Mouse (Mus musculus) limb, embryonic 11.5 days (tissue): ENCODE results near the gene 4932438H23Rik. TPM values are rescaled to one million over a fixed set of nuclear protein-coding genes. Genes with fewer than 3 reads are reported as not detected.

Experiments used
- ATAC-seq: fragments of 200-750 bp; cut with Nextera tagmentation; 2 replicates; pipeline ENCODE4 v1.8.0; 2017; ENCODE audit warnings: low read depth; ENCODE audit not compliant: insufficient number of reproducible peaks, low FRiP score, low TSS enrichment
- DNase-seq: peaks from one replicate; pipeline ENCODE4 v3.0.0-alpha.2; 2015; ENCODE audit warnings: low spot score
- H3K27ac ChIP-seq: fragments of 300-500 bp; sonication (generic); replicated peaks from 2 replicates; pipeline ENCODE4 v1.5.1; 2014; ENCODE audit warnings: low read depth, mild to moderate bottlenecking, low read length
- H3K27me3 ChIP-seq: fragments of 300-500 bp; sonication (generic); 2 replicates; pipeline ENCODE4 v1.6.1; 2014; ENCODE audit warnings: mild to moderate bottlenecking, low read length, mixed read lengths; ENCODE audit not compliant: control insufficient read depth, insufficient read depth
- H3K36me3 ChIP-seq: fragments of 300-500 bp; sonication (generic); 2 replicates; pipeline ENCODE4 v1.6.1; 2014; ENCODE audit warnings: mild to moderate bottlenecking, low read length, moderate library complexity, mixed read lengths; ENCODE audit not compliant: control insufficient read depth, insufficient read depth
- H3K4me1 ChIP-seq: fragments of 300-500 bp; sonication (generic); 2 replicates; pipeline ENCODE4 v1.6.1; 2014; ENCODE audit warnings: low read length, mixed read lengths; ENCODE audit not compliant: control insufficient read depth, insufficient read depth
- H3K4me2 ChIP-seq: fragments of 300-500 bp; sonication (generic); 2 replicates; pipeline ENCODE4 v1.6.1; 2014; ENCODE audit warnings: low read depth, mild to moderate bottlenecking, moderate library complexity; ENCODE audit not compliant: severe bottlenecking
- H3K4me3 ChIP-seq: fragments of 300-500 bp; sonication (generic); 2 replicates; pipeline ENCODE4 v1.5.1; 2014; ENCODE audit warnings: low read depth, low read length
- H3K9ac ChIP-seq: fragments of 300-500 bp; sonication (generic); 2 replicates; pipeline ENCODE4 v1.6.1; 2014; ENCODE audit warnings: mild to moderate bottlenecking, low read length
- H3K9me3 ChIP-seq: fragments of 300-500 bp; sonication (generic); 2 replicates; pipeline ENCODE4 v1.6.1; 2016; ENCODE audit warnings: low read length; ENCODE audit not compliant: control insufficient read depth
- WGBS: fragments of 180-500 bp; shearing (Covaris S2); extraction: QIAGEN DNeasy Blood & Tissue Kit; methylation state at CpG from one replicate; pipeline ENCODE4 v1.1.7; 2014; 5-methylcytosine and 5-hydroxymethylcytosine counted together
- polyA plus RNA-seq: library from polyadenylated mRNA; unstranded; fragments of >200 nt; fragmentation: Nextera tagmentation; extraction: Ambion mirVana; gene quantifications from 2 replicates; pipeline ENCODE4 v1.2.1, GENCODE M21; 2014

4932438H23Rik gene
- polyA plus RNA-seq, 1 experiment from 2014 or later = not detected

DNA sequence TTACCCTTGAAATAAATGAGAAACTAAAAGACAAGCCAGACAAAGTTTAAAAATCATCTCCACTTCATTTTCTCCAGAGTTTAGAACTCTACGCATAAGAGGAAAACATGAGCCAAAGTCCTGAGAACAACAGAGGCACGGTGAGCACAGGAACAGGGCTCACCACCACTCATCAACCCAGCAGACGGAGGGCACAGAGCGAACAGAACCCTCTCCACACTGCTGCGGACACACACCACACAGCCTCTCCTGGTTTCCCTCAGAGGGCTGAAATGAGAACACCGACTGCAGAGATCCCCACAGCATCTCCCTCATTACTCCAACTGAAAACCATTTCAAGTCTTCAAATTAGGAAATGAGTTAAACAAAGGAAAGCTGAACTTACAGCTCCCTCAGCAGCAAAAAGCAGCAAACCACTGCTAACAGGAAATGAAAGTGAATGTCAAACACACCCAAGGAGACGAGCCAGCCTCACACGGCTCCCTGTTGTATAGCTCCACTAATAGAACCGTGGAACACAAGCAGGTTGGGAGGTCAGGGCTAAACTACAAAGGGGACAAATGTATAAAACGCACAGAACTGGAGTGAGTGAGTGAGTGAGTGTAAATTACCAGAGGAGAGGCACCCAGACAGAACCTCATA, 74.0 kb downstream of the 4932438H23Rik start:
- Histone ChIP-seq H3K27ac (no peak overlapping the region), H3K36me3 (peaks cover 43% of the 10 kb centered on the region), H3K9me3 (no peaks in the 10 kb centered on the region), H3K9ac (no peak overlapping the region), H3K4me2 (no peak overlapping the region), H3K4me3 (no peak overlapping the region), H3K27me3 (no peaks in the 10 kb centered on the region), H3K4me1 (no peaks in the 10 kb centered on the region)
- no peak for ATAC-seq
- WGBS = 94% methylated on average over 10 of the region's 10 CpGs
- DNase-seq = no peak

DNA sequence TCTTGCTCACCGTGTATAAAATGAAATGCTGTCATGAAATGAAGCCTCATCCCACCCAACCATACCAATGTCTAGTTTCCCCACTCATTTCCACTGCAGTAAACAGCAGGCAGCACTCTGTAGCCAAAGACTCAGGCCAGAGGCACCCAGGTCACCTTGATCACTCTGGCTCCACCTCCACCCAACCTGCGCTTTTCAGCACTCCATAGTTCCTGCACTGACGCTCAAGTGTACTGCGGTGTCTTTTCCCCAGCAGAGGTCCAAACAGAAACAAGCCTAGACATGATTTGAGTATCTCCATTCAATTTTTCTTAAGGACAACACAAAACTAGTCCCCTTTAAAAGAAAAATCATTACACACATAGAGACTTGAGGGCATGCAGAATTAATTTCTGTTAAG, 75.4 kb downstream of the 4932438H23Rik start:
- Histone ChIP-seq H3K27me3 (no peaks in the 10 kb centered on the region), H3K9ac (no peak overlapping the region), H3K27ac (no peak overlapping the region), H3K4me1 (no peaks in the 10 kb centered on the region), H3K4me2 (no peak overlapping the region), H3K9me3 (no peaks in the 10 kb centered on the region), H3K4me3 (no peak overlapping the region), H3K36me3 (peaks cover 37% of the 10 kb centered on the region)
- no peak for DNase-seq
- WGBS = 94% methylated on average over 4 of the region's 4 CpGs
- ATAC-seq = no peak

DNA sequence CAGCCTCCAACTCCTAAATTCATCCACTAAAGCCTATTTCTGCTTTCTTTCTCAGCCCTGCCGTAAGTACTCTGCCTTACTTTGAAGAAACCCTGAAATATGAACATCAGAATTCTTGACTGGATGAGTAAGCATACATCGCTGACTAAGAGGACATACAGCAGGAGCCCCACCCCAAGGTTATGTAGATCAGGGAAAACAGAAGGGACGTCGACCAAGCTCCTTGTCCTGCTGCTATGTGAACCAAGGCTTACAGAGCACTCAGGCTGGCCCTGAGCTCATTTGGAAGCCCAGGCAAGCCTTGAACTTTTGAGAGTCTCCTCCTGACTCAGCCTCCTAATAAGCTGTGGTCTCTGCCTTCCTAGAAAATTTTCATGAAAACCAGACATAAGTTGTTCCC, 79.2 kb downstream of the 4932438H23Rik start:
- H3K4me2 ChIP-seq = no peak overlapping the region
- no peak overlapping the region for H3K27ac ChIP-seq
- H3K4me1 ChIP-seq = no peaks in the 10 kb centered on the region
- H3K9me3 ChIP-seq = no peaks in the 10 kb centered on the region
- no peak overlapping the region for H3K9ac ChIP-seq
- no peak overlapping the region for H3K4me3 ChIP-seq
- H3K27me3 ChIP-seq = no peaks in the 10 kb centered on the region
- H3K36me3 ChIP-seq = peaks cover 24% of the 10 kb centered on the region
- no peak for ATAC-seq
- DNase-seq = no peak
- 90% methylated on average over 4 of the region's 4 CpGs for WGBS

DNA sequence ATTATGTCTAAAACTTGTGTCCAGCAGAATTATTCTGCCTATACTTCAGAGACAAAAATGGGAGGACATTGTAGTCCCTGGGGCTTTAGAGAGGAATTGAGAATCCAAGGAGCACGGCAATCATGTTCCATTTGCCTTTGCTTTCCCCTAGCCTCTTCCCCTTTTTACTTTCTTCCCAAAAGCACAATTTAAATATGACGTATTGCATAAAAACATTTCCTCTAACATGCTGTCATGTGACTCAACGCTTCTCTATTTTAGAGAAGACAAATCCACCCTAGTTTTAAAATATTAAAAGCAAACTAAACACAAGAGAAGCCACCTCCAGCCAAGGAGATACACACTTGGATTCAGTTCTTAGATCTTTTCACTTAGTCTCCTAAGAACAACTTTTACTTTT, 83.1 kb downstream of the 4932438H23Rik start:
- Histone ChIP-seq H3K36me3 (peaks cover 11% of the 10 kb centered on the region; the same call in 1 of the 2 replicates), H3K27ac (no peak overlapping the region), H3K27me3 (no peaks in the 10 kb centered on the region), H3K4me2 (peak overlapping the region; percentile 90), H3K9ac (no peak overlapping the region; the same call in 1 of the 2 replicates), H3K9me3 (no peaks in the 10 kb centered on the region), H3K4me1 (0 out of 2 replicates have a peak, but pooled peaks cover 5% of the 10 kb centered on the region), H3K4me3 (peak overlapping the region; percentile 91)
- 47% methylated on average over 3 of the region's 3 CpGs for WGBS
- no peak for DNase-seq
- ATAC-seq = no peak

DNA sequence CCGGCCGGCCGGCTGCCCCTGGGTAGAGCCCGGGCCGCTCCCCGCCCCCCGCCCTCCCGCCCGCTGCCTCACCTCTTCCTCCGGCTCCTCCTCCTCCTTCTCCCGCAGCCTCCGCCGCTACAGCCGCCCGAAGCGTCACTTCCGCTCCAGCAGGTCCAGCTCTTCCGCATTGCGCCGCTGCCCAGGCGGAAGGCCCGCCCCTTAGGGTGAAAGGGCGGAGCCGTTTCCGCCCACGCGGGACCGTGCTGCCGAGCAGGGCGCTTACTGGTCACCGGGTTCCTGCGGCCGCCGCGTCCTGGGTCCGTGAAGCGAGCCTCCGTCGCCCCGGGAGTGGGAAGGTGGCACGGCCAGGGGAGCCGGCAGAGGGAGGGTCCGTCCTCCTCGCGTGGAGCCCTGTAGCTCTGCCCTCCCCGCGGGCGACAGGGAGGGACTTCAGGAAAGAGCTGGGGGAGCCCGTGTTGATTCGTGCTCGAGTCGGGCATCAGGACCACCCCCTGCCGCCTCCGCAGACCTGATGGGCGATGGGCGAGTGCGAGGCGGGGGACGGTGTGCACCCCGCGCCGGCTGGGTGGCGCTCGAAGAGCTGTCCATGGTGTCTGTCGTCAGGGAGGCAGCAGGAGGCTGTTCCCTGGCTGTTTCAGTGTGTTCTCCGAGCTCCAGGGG, 83.8 kb downstream of the 4932438H23Rik start, which contains the start of gene Synj1:
Gene Synj1 (minus strand): TSS at position 288 of the 663 bp plus-strand sequence.
- Histone ChIP-seq H3K4me1 (0 out of 2 replicates have a peak, but pooled peaks cover 5% of the 10 kb centered on the region), H3K27me3 (no peaks in the 10 kb centered on the region), H3K9ac (peak within 1 kb of the TSS; percentile 68), H3K36me3 (peaks cover 11% of the 10 kb centered on the region; the same call in 1 of the 2 replicates), H3K27ac (0 out of 2 replicates have a peak within 1 kb of the TSS, but pooled peaks have one; percentile 47), H3K4me2 (peak within 1 kb of the TSS; percentile 90), H3K9me3 (no peaks in the 10 kb centered on the region), H3K4me3 (peak within 1 kb of the TSS; percentile 91)
- DNase-seq = peak; percentile 91
- under 1% methylated on average over 66 of the region's 66 CpGs for WGBS
- peak; percentile 95 for ATAC-seq

DNA sequence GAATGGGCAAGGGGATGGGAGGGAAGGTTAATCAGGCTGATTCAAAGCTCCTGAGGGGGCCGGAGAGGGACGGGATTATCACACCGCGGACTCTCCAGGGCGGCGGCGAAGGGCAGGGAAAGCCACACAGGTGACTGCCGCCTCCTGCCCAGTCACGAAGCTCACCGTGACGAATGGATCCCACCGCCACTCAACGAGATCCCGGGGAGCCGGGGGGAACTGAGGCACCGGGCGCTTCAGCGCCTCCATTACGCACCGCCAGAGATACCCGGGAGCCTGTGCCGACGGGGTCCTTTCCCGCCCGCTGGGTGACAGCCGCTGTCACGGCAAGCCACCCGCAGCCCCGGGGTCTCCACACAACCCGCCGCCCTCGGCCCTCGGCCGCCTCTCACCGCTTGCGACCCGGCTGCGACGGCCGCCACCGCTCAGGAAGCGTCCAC, 84.3 kb downstream of the 4932438H23Rik start:
- WGBS = 0% methylated on average over 39 of the region's 42 CpGs
- no peak for DNase-seq
- Histone ChIP-seq H3K36me3 (peaks cover 5% of the 10 kb centered on the region; the same call in 1 of the 2 replicates), H3K27ac (0 out of 2 replicates have a peak overlapping the region, but pooled peaks have one; percentile 45), H3K9me3 (no peaks in the 10 kb centered on the region), H3K9ac (peak overlapping the region; percentile 64), H3K4me1 (0 out of 2 replicates have a peak, but pooled peaks cover 5% of the 10 kb centered on the region), H3K4me2 (peak overlapping the region; percentile 90), H3K4me3 (peak overlapping the region; percentile 91), H3K27me3 (no peaks in the 10 kb centered on the region)
- ATAC-seq = no peak; the same call in none of the 2 replicates

DNA sequence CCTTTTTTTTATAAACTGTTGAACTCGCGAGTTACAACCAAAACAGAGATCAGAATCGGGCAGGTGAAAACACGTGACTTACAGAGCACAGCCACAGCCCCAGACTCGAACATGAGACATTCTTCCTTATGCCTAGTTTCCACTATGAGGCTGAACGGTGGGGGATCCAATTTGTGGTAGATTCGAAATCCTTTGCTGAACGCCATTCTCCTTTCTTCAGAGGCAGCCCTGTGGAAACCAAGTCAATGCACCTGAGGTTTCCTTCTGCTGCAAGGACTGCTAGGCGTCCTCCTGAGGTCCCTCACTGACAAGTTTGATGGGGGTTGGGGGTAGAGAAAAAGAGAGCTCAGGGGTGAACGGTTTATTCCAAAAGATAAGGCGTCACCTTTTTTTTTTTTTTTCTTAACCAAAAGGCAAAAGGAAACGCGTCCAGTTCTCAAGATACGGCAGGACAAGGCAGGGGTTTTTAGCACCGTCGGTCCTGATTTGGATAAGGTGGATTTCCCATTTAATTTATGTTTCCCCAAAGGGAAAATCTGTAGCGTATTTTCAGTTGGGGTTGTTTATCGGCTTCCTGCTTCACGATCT, 84.9 kb downstream of the 4932438H23Rik start:
- H3K27ac ChIP-seq = no peak overlapping the region
- DNase-seq = peak; percentile 24

DNA sequence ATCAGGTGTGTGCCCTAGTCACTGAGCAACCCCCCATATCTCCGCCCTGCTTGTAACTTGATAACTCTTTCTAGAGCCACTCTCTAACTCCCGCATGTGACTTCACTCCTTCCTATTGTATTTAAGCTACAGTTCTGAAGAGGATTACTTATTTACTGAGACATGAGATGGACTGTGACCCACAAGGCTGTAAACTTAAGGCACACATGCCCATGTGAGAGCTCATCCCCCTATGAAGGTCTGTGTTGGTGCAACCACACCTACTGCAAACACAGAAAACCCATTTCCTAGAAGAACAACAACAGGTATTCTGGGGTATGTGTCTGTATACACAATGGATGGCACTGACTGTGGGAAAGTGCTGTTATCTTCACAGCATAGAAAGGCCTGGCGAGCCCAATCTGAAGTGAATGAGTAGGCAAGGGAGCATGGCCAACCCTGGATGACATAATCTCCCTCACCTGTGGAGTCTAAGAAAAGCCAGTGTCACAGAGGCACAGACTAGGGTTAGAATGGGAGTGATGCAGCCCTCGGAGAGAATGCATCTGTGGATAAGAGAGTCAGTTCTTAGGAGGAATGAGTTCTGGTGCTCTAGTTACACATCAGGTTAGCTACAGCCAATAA, 89.9 kb downstream of the 4932438H23Rik start:
- H3K27ac ChIP-seq = no peak overlapping the region
- no peaks in the 10 kb centered on the region for H3K9me3 ChIP-seq
- no peak overlapping the region for H3K4me2 ChIP-seq
- no peaks in the 10 kb centered on the region for H3K36me3 ChIP-seq
- 84% methylated on average over 4 of the region's 4 CpGs for WGBS
- H3K4me3 ChIP-seq = no peak overlapping the region
- no peaks in the 10 kb centered on the region for H3K27me3 ChIP-seq
- ATAC-seq = no peak
- H3K9ac ChIP-seq = no peak overlapping the region
- DNase-seq = no peak
- H3K4me1 ChIP-seq = 0 out of 2 replicates have a peak, but pooled peaks cover 4% of the 10 kb centered on the region

More for the DNA sequence above, 84.9 kb downstream of the 4932438H23Rik start:
- H3K4me3 ChIP-seq = peak overlapping the region; percentile 91
- H3K4me2 ChIP-seq = peak overlapping the region; percentile 90
- H3K4me1 ChIP-seq = 0 out of 2 replicates have a peak, but pooled peaks cover 5% of the 10 kb centered on the region
- no peak for ATAC-seq
- under 1% methylated on average over 19 of the region's 19 CpGs for WGBS
- no peaks in the 10 kb centered on the region for H3K27me3 ChIP-seq
- peaks cover 2% of the 10 kb centered on the region; the same call in 1 of the 2 replicates for H3K36me3 ChIP-seq
- H3K9ac ChIP-seq = peak overlapping the region; percentile 64
- H3K9me3 ChIP-seq = no peaks in the 10 kb centered on the region
